Mouse (Mus musculus): ENCODE data around the gene B3gnt2. TPM values are rescaled to one million over a fixed set of nuclear protein-coding genes. Genes with fewer than 3 reads are reported as not detected.

The B3gnt2 gene
- polyA plus RNA-seq, 1 experiment from 2014 or later = 5.5 TPM

DNA sequence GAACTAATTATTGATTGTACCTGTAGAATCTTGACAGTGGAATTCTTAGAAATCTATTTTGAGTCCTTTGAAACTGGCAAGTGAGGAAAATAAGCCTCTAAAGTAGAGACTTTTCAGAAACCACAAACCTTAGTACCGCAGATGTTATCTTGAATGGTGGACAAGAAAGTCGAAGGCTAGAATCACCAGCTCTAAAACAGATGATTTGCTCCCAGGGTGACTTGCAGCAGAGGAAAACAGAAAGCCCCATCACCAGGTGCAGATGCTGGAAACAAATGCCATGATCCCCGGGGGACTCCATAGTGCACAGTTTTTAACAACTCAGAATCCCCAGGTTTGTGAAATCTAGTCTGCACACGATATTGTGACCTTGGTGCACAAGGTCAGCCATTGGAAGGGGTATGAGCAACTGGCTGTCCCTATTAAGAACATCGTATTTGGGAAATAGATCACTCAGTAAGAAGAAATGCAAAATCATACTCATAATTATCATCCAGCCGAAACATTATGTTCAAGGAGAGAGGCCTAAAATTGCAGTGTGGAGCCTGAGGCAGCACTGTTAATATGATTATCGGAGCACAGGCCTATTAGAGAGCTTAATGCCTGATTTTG is 5.0 kb upstream of the B3gnt2 start:
- no peaks in the 10 kb centered on the region for H3K36me3 ChIP-seq
- H3K27me3 ChIP-seq = peaks cover 28% of the 10 kb centered on the region
- H3K4me1 ChIP-seq = 0 out of 2 replicates have a peak, but pooled peaks cover 2% of the 10 kb centered on the region
- no peak overlapping the region for H3K27ac ChIP-seq
- no peak overlapping the region for H3K9ac ChIP-seq
- ATAC-seq (ENCODE audit: low FRiP score, low read depth) = no peak
- no peak overlapping the region for H3K4me3 ChIP-seq
- H3K9me3 ChIP-seq = no peaks in the 10 kb centered on the region
- H3K4me2 ChIP-seq (replicated peaks) = no peak overlapping the region
- WGBS = 81% methylated on average over 7 of the region's 7 CpGs

DNA sequence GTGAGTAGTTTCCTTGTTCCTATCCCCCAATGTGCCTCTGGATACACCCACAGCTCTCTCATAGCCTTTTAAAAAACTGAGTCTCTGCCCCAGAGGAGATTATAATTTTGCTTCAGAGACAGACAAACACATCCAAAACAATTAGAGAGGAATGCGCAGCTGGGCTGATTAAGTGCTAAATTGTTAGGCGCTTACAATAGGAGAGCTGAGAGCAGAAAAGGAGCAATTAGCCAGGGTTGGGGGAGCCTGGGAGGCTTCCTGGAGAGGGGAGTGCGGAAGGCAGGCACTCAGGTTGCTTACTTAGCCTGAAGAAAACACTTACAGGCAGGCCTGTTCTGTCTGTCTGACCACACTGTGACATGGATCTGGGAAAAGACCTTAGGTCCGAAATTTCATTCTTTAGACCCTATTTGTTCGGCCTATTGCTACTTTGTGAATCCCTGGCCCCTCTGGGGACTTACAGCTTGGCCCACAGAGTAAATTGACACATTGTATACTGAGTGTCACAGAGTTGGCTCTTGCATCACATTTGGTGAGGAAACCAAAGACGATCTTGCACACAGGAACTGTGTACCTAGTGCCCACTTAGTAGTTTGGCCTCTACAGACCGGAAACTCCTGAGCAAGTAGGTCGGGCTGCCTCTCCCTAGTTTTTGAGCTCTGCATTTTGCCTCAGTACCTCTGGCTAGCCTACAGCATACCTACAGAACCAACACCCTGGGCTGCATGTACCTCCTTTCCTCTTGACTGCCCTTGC is 3.7 kb upstream of the B3gnt2 start:
- Histone ChIP-seq H3K9me3 (no peaks in the 10 kb centered on the region), H3K4me3 (no peak overlapping the region), H3K9ac (no peak overlapping the region), H3K4me1 (peaks cover 8% of the 10 kb centered on the region), H3K27ac (no peak overlapping the region), H3K4me2 (replicated peaks) (no peak overlapping the region), H3K36me3 (no peaks in the 10 kb centered on the region), H3K27me3 (peaks cover 35% of the 10 kb centered on the region)
- ATAC-seq (ENCODE audit: low FRiP score, low read depth) = no peak
- 53% methylated on average over 8 of the region's 8 CpGs for WGBS

DNA sequence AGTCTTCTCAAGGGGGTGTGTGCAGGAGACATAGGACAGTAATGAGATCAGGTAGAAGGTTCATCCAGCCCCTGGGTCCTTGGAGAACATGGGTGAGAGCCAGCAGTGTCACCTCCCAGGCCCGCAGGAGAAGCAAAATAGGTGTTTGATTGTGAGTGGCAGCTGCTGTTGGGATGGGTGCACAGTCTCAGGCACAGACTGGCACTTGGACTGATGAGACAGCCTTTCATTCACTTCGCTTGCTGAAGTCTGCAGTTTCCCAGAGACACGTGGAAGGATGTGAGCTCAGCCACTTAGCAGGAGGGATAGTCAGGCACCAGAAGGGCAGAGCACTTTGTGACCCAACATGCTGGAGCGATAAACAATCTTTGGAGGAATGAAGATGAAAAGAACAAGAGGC is 2.8 kb upstream of the B3gnt2 start:
- no peak overlapping the region for H3K27ac ChIP-seq
- ATAC-seq (ENCODE audit: low FRiP score, low read depth) = no peak
- peaks cover 42% of the 10 kb centered on the region for H3K27me3 ChIP-seq
- no peaks in the 10 kb centered on the region for H3K36me3 ChIP-seq
- whole genome bisulfite sequencing = 45% methylated on average over 4 of the region's 4 CpGs
- no peak overlapping the region for H3K4me2 ChIP-seq (replicated peaks)
- no peak overlapping the region for H3K9ac ChIP-seq
- no peaks in the 10 kb centered on the region for H3K9me3 ChIP-seq
- peaks cover 14% of the 10 kb centered on the region for H3K4me1 ChIP-seq
- H3K4me3 ChIP-seq = no peak overlapping the region

DNA sequence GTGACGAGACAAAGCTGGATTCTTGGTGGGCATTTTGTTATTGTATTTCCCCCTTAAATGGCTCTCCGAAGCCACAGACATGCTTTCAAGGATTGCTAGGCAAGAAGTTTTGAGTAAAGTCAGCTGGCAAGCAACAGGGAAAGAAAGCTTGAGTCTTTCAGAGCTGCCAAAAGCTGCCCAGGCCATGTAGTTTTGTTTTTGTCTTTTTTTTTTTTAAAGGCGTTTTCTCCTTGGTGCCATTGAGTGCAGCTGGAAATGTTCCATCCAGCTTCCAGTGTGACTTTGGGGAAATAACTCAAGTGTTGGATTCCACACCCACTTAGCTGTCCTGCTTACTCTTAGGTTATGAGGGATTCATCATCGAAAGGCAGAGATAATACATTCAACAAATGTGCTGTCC is 554 bp upstream of the B3gnt2 start:
- no peaks in the 10 kb centered on the region for H3K9me3 ChIP-seq
- H3K27me3 ChIP-seq = peaks cover 64% of the 10 kb centered on the region
- H3K4me3 ChIP-seq = no peak overlapping the region
- WGBS = 63% methylated on average over 4 of the region's 4 CpGs
- no peaks in the 10 kb centered on the region for H3K36me3 ChIP-seq
- H3K4me1 ChIP-seq = peaks cover 22% of the 10 kb centered on the region
- H3K4me2 ChIP-seq (replicated peaks) = no peak overlapping the region
- no peak overlapping the region for H3K9ac ChIP-seq
- H3K27ac ChIP-seq = no peak overlapping the region
- ATAC-seq (ENCODE audit: low FRiP score, low read depth) = no peak

DNA sequence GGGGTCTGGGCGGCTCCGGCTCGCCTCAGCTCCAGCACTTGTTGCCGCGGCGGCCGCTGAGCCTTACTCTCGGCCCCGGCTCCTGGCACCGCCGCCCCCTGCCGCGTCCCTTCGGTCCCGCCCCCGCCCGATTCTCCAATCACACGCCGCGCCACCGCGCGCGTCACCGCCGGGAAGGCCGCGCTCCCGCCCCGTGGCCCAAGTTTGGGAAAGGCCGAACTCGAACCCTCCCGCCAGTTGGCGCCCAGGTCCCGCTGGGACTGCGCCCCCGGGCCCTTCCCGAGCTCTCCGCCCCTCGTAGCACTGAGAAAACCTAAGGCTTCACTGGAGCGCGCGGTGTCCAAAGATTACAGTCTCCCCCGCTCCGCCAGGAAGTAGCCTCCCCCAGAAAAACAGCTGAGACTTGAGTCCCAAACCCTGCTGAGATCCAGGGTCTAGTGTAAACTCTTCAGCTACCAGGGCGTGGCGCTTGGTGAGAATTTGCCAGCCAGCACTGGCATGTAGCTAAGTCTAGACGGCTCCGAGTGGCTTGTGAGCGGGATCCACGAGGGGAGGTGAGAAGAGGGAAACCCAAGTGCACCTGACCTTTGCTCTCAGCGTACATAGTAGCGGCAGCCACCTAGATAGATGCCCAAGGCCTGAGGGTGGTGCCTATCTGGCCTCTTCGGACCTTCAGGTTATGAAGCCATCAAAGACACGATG is 977 bp downstream of the B3gnt2 start:
- H3K9ac ChIP-seq = peak overlapping the region; percentile 73
- H3K4me3 ChIP-seq = peak overlapping the region; percentile 72
- peaks cover 71% of the 10 kb centered on the region for H3K27me3 ChIP-seq
- H3K9me3 ChIP-seq = no peaks in the 10 kb centered on the region
- ATAC-seq (ENCODE audit: low FRiP score, low read depth) = peak; percentile 92
- peak overlapping the region; percentile 99 for H3K4me2 ChIP-seq (replicated peaks)
- WGBS = under 1% methylated on average over 55 of the region's 55 CpGs
- peaks cover 22% of the 10 kb centered on the region for H3K4me1 ChIP-seq
- H3K27ac ChIP-seq = no peak overlapping the region
- H3K36me3 ChIP-seq = no peaks in the 10 kb centered on the region

DNA sequence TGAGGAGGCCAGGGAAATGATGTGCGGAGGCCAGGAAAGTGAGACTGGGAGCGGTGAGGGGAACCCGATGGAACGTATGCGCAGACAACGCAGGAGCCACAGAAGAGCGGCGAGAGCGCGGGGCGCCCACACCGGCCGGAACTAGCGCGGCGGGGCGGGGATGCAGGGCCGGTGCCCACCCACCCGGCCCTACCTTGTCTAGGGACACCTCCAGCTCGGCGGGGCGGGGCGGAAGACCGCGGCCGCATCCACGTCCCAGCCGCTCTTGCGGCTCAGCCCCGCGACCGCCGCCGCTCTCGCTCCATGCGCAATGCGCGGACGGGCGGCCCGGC is 1.5 kb downstream of the B3gnt2 start:
- no peak overlapping the region for H3K27ac ChIP-seq
- peak; percentile 71 for ATAC-seq (ENCODE audit: low FRiP score, low read depth)
- under 1% methylated on average over 41 of the region's 41 CpGs for WGBS

DNA sequence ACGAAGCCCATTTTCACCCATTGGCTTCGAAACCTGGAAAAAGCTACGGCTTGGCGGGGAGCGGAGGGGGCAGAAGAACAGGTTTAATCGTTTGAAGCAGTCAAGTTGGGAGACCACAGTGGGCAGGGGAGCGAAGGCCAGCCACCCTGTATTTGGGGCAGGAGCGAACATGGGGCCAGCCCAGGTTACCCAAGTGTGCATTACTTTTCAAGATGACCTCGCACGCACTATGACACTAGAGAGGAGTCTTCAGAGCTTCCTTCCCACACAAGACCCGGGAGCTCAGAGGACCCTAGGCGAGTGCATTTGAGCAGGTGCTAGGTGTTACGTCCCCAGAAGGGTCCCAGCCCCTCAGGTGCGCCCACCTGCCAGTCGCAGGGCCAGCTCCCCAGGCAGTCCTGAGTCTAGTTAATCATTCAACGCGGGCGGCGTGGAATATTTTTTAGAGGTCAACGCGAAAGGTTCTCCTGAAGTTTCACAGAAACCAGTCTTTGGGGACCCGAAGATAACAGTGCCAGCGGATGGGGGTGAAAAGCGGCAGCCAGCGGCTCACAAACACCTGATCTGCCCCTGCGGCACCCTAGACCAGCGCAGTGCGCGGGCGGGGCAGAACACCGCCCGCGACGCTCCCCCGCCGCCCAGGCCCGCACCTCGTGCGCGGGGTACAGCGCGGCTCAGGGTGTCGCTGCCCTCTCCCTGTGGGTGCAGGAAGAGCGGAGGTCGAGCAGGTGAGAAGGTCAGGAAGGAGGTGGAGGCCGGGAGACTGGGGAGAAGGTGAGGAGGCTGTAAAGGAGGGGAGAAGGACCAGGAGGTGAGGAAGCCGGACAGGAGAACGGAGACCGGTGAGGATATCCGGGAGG is 2.1 kb downstream of the B3gnt2 start:
- ATAC-seq (ENCODE audit: low FRiP score, low read depth) = peak; percentile 4; the same call in 1 of the 2 replicates
- Histone ChIP-seq H3K4me2 (replicated peaks) (peak overlapping the region; percentile 99), H3K4me1 (peaks cover 22% of the 10 kb centered on the region), H3K9me3 (no peaks in the 10 kb centered on the region), H3K27me3 (peaks cover 72% of the 10 kb centered on the region), H3K36me3 (no peaks in the 10 kb centered on the region), H3K27ac (no peak overlapping the region), H3K4me3 (peak overlapping the region; percentile 72), H3K9ac (peak overlapping the region; percentile 73)
- 2% methylated on average over 50 of the region's 50 CpGs for WGBS

More for the DNA sequence above, 1.5 kb downstream of the B3gnt2 start:
- H3K4me1 ChIP-seq = peaks cover 22% of the 10 kb centered on the region
- H3K4me3 ChIP-seq = peak overlapping the region; percentile 72
- H3K9ac ChIP-seq = peak overlapping the region; percentile 73
- peaks cover 74% of the 10 kb centered on the region for H3K27me3 ChIP-seq
- no peaks in the 10 kb centered on the region for H3K36me3 ChIP-seq
- no peaks in the 10 kb centered on the region for H3K9me3 ChIP-seq
- H3K4me2 ChIP-seq (replicated peaks) = peak overlapping the region; percentile 99

DNA sequence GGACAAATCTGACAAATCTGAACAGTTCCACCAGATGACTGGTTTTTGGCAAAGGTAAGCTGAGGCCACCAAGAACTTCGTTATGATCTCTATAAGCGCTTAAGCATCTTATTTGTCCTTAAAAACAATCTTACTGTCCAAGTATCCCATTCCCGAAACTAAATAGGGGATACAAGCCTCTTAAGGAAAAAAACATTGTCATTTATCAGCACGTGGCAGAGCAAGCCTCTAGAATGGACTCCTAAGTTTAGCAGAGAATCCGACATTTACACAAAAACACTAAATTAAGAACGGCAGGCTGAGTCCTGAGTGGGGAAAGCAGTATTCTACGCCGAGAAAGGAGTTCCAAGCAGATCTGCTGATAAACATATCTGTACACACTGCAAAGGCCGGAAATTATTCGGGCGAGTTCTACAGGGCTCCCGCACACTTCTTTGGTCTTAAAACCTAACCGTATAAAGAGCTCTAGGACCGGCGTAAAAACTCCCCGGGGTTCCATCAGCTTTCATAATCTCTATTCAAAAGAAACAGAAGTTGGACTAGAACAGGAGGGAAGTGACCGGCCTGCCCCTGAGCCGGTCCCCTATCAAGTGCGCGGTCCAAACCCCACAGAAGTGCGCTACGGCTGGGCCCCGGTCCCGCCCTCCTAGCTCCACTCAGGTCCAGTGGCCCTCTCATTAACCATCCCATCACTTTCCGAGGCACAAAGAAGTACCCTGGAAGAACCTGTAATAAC is 2.9 kb downstream of the B3gnt2 start:
- Histone ChIP-seq H3K4me2 (replicated peaks) (peak overlapping the region; percentile 99), H3K27me3 (peaks cover 64% of the 10 kb centered on the region), H3K36me3 (no peaks in the 10 kb centered on the region), H3K9me3 (no peaks in the 10 kb centered on the region), H3K9ac (peak overlapping the region; percentile 73; the same call in 1 of the 2 replicates), H3K4me1 (peaks cover 22% of the 10 kb centered on the region), H3K4me3 (peak overlapping the region; percentile 72), H3K27ac (no peak overlapping the region)
- WGBS = 17% methylated on average over 25 of the region's 25 CpGs
- ATAC-seq (ENCODE audit: low FRiP score, low read depth) = no peak

DNA sequence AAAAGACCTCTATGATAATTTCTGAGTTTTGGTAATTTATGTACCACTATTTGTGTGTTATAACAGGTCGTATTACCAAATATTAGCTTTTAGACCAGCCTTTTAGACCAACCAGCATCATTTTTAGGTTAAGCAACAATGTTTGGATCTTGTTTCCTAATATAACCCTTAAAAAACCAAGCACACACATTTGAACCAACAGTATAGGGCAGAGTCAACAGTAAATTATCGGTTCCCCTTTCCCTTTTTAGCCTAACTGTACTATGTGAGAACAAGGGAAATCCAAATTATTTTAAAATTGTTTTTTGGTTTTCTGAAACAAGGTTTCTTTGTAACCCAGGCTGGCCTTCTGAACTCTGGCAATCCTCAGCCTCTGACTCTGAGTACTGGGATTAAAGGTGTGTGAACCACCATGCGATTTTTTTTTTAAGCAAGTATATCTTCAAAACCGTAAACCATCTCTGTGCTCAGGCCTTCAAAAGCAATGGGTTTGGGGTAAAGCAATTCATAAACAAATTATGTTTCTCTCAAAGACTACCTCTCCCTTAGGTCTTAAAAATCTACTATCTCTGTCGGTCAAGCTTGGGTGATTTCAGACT is 3.6 kb downstream of the B3gnt2 start:
- Histone ChIP-seq H3K27ac (no peak overlapping the region), H3K27me3 (peaks cover 60% of the 10 kb centered on the region), H3K4me3 (0 out of 2 replicates have a peak overlapping the region, but pooled peaks have one; percentile 72), H3K9ac (no peak overlapping the region), H3K36me3 (no peaks in the 10 kb centered on the region), H3K4me1 (peaks cover 22% of the 10 kb centered on the region), H3K4me2 (replicated peaks) (peak overlapping the region; percentile 99), H3K9me3 (no peaks in the 10 kb centered on the region)
- 74% methylated on average over 5 of the region's 5 CpGs for WGBS
- ATAC-seq (ENCODE audit: low FRiP score, low read depth) = no peak

DNA sequence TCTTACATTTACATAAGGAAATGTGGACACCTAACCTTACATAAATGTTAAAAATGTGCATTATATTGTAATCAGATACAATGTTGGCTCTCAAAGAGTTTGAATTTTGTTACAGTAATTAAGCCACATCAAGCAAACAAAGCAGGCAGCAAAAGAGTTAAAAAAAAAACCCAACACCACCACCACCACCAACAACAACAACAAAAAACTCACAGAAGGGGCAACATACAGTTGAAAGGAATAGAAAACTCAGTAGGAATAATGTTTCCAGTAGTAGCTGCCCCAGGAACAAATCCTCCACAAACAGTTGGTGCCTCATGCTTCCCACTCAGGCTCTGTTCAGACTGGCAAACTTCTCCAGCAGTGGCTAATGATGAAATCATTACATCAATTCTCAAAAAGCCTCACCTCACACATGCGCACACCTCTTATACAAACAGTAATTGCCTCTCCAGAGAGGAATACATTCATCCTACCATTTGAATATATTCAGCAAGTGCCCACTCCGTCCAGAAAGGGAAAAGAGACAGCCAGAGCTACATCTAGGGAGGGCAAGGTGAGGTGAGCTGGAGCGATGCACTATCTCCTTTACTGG is 4.3 kb downstream of the B3gnt2 start:
- no peak overlapping the region for H3K9ac ChIP-seq
- no peak overlapping the region for H3K4me2 ChIP-seq (replicated peaks)
- H3K27ac ChIP-seq = no peak overlapping the region
- H3K4me3 ChIP-seq = no peak overlapping the region
- ATAC-seq (ENCODE audit: low FRiP score, low read depth) = no peak
- no peaks in the 10 kb centered on the region for H3K36me3 ChIP-seq
- H3K4me1 ChIP-seq = peaks cover 22% of the 10 kb centered on the region
- H3K9me3 ChIP-seq = no peaks in the 10 kb centered on the region
- H3K27me3 ChIP-seq = peaks cover 53% of the 10 kb centered on the region
- 86% methylated on average over 3 of the region's 3 CpGs for WGBS

DNA sequence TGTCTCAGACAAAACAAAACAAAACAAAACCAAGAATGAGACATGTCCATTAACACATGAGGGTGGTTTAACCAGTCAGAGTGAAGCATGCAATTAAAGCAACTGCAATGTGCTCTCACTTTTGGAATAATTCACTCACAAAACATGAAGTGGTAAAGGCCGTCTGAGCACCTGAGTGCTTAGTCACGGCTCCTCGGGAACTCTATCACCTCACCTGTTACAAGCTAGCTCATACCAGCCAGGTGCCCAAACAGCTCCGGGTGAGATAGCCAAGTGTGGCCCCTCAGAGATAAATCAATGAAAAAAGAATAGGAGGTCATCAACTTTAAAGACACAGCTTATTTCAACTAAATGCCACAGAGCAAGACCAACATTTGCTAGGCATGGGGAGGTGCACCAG is 6.2 kb downstream of the B3gnt2 start:
- Histone ChIP-seq H3K4me3 (no peak overlapping the region), H3K4me2 (replicated peaks) (no peak overlapping the region), H3K27me3 (peaks cover 41% of the 10 kb centered on the region), H3K9ac (no peak overlapping the region), H3K4me1 (peaks cover 14% of the 10 kb centered on the region), H3K36me3 (no peaks in the 10 kb centered on the region), H3K9me3 (no peaks in the 10 kb centered on the region), H3K27ac (no peak overlapping the region)
- WGBS = 79% methylated on average over 4 of the region's 4 CpGs
- no peak for ATAC-seq (ENCODE audit: low FRiP score, low read depth)
